Mouse (Mus musculus) ES-Bruce4 (cell line): ENCODE results near the gene Ncstn.

Experiments used
- CTCF ChIP-seq: IDR thresholded peaks from one replicate; pipeline ENCODE4 v1.8.1; 2011; ENCODE audit warnings: low read depth, low read length
- EP300 ChIP-seq: IDR thresholded peaks from 2 replicates; pipeline ENCODE4 v1.6.1; 2011; ENCODE audit warnings: low read depth, low read length; ENCODE audit not compliant: insufficient read depth

DNA sequence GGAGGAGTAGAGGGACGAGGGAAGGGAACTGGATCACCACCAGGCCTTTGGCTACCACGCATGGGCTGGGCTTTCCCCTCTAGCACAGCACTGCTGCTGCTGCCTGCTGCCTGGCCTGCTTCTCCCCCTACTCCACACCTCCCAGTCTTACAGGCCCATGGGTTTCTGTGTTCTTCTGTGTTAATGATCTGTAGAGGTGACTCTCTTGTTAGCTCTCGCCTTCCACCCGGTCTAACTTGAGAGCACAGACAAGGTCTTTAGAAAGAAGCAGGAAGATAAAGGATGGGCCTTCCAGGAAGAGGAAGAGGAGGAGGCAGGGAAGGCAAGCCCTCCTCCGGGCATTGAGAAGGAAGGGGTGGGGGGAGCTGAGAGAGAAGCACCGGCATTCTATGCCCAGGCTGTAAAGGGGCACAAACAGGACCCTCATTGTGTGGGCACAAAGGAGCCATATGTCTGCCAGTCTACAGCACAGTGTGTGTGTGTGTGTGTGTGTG lies 34.3 kb downstream of the Ncstn start:
- TF ChIP-seq EP300 (no peak), CTCF (no peak)
